Mouse (Mus musculus): ENCODE measurements around the gene Chmp6.

The Chmp6 gene

DNA sequence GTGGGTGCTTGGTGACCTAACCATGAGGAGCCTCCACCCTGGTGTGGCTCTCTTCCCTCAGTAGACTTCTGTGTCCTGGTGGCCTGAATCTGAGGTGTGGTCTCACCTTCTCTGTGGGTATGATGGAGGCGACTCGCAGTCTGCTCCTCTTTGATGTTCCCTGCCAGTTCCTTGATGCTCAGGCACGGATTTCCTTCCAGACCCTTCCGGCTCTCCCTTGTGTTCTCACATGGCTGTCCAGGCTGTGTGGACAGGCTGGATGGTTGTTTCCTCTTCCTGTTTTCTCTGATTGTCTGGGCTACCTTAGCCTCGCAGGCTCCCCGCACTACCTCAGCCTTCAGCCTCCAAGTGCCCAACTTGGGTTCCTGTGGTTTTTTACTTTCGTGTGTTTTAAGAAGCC, 45.6 kb downstream of the Chmp6 start:
- in situ Hi-C loops (cut with MboI) = no loop called here

- in situ Hi-C loops (cut with MboI) = no loop called here
Observed at GRCm38 (mm10) chr11:119959714-119960113, 46.5 kb downstream of the Chmp6 start.

- in situ Hi-C loops (cut with MboI) = no loop called here
Observed at GRCm38 (mm10) chr11:119960671-119961070, 47.4 kb downstream of the Chmp6 start.

GRCm38 (mm10) chr11:119961511-119961910, 48.3 kb downstream of the Chmp6 start:
- in situ Hi-C loops (cut with MboI) = no loop called here

DNA sequence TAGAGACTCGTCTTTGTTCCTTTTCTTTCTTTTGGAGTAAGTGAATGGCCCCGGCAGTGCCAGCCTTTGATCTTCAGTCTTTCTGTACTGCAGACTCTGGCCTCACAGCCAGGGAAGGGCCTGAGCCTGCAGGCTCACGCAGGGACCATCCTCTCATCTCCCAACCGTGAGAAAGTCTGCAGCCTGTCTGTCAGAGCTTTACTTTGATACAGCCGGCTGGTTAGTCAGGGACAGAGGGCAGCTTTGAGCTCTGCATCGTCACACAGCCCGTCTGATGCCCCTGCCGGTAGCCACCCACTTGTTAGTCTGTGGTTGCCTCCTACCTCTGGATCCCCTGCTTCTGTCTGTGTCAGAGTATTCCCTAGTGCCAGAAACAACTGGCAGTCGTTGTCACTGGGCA, 51.8 kb downstream of the Chmp6 start:
- in situ Hi-C loops (cut with MboI) = no loop called here

DNA sequence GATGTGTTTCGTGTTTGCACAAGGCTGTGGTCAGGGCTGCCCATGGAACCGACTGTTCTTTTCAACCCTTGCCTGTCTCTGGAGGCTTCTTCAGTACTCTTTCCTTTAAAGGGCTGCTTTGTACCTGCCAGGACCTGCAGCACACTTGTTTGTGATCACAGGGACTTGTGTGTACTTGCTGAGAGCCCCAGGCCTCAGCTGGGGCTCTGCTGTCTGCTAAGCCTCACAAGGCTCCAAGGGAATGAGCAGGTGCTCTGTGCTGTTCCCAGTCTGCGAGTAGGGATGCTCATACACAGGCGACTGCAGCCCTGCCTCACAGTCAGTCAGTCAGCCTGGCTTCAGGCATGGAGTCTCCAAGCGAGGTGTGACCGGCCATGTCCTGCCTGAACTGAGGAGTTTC, 53.1 kb downstream of the Chmp6 start:
- in situ Hi-C loops (cut with MboI) = no loop called here

- in situ Hi-C loops (cut with MboI) = no loop called here
Observed at GRCm38 (mm10) chr11:119967401-119967800, 54.2 kb downstream of the Chmp6 start.

DNA sequence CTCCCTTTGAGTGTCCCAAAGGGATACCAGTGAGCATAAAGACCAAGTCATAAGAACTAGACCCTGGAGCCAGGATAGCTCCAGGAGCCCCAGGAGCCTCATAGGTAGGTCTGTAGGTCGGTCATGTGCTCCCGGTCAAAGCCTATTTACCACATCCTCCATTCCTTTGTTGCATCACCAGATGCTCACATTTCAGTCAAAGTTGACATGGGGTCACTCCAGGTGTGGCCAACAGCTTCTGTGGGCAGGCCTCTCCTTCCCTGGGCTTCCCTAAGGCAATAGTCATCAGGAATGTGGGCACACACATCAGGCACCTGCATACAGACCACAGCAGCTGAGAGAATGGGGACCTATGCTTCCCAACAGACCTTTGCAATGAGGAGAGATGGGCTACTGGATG, 54.7 kb downstream of the Chmp6 start:
- in situ Hi-C loops (cut with MboI) = no loop called here

Data from mature B cell (primary cell).